Mouse (Mus musculus) layer of hippocampus, postnatal 10 days (tissue): ENCODE results near the gene Ddx5. TPM values are rescaled to one million over a fixed set of nuclear protein-coding genes. Genes with fewer than 3 reads are reported as not detected.
"Not testable (repeated sequence)": the region's sequence is repeated elsewhere in the genome, so short reads cannot be mapped to it uniquely, and the experiment has no call there.

Experiments used
- DNase-seq, 2 experiments: peaks; one replicate each; pipeline ENCODE4 v3.0.0; 2021; ENCODE audit warnings: low spot score in 2 of 2
- total RNA-seq, 2 experiments: library from RNA; stranded (reverse); gene quantifications; 2 replicates each; pipeline ENCODE4 v1.2.3; 2021

The Ddx5 gene
- total RNA-seq, 2 experiments from 2014 or later: 692 to 786 TPM

DNA sequence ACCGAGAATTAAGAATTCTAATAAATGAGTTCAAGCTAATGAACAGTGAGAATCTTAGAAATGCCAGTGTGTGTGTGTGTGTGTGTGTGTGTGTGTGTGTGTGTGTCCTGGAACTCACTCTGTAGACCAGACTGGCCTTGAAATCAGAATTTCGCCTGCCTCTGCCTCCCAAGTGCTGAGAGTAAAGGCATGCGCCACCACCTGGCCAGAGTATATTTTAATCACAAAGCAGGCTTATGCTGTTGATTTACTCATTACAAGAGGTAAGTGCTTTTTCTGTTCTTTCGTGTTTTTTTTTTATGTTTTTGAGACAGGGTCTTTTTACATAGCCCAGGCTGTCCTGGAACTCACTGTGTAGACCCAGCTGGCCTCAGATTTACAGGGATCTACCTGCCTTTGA lies 4.9 kb upstream of the Ddx5 start:
- DNase-seq: no peak

DNA sequence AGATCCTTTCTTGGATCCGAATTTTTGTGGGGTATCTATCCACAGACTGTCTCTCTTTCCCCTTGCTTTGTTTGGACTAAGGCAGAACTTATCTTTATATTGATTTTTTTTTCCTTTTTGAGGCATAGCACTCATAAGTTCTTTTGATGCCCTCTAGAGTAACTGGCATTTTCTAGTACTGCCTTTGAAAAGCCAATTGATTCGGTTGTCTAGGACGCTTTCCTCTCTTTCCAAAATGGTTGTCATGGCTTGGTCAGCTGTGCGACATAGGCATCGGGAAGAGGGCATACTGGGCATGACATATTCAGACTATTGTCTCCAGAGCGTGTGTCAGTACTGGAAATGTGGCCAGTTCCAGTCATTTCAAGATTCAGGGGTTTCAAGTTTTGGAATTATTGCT lies 664 bp upstream of the Ddx5 start:
- no peak for DNase-seq

DNA sequence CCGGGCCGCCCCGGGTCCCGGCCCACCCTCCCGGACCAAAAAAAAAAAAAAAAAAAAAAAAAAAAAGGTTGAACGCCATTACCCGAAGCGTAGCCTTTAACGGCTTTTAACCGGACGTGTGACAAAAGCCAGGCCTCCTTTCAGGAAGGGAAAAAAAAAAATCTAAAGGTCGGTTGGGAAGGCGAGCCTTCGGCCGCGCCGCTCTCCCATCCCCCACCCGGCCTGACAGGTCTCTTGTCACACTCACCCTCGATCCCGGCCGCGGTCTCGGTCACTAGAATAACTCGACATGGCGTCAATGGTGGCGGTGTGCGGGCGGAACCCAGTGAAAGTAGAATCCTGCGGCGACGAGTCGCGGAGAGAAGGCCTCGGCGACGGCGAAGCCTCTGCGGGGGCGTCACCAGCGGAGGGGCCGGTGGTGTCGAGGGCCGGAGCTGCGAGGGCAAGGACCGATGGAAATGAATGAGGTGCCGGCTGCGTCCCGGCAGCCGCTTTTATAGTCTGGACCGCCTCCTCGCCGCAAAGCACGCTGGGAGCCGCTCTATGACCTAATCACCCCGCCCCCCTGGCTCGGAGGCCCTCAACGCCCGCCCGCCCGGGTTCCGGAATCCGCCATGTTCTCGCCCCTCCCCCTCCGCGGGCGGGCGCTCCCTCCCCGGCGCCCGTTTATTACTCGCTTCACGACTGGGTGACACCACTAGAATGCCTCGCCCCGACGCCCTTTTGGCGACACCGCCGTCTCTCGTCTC lies 785 bp downstream of the Ddx5 start:
- peak; percentile 99 to 100 for DNase-seq

DNA sequence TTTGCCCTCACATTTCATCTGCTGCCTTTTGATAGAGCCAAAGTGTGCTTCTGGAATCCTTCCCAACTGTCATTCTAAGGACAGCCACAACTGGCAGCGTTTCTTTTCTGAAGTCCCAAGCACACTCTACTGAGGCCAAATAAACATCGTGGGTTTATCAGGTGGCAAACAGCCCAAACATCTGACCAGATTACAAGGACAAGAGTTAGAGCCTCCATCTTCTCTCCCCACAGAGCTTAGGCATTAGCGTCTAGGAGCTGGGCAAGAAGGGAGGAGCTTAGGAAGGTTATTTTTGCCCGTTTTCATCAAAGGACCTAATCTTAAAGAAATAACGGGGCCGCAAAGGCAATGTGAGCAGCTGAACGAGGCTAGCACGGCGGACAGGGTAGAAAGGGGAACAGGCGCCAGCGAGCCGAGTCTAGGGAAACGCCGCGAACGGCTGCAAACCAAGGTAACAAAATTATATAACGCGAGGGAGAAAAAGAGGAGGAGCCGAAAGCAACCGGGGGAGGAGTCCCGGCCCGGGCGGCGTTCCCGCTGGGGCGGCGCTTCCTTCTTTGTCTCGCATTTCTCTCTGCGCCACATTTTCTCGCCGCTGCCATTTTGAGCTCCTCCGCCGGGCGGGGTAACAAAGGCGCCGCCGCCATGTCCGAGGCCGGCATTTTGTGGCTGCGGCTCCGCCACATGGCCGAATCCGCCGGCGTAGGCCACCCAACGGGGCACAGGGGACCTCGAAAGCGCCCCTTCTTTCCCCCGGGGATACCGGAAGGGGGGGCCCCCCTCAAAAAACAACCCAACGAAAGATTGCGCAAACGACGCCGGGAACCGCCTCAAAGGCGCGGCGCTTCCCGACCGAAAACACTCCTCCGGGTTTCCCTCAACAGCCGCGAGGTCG lies 1.6 kb downstream of the Ddx5 start:
- peak; percentile 87 to 93 for DNase-seq

DNA sequence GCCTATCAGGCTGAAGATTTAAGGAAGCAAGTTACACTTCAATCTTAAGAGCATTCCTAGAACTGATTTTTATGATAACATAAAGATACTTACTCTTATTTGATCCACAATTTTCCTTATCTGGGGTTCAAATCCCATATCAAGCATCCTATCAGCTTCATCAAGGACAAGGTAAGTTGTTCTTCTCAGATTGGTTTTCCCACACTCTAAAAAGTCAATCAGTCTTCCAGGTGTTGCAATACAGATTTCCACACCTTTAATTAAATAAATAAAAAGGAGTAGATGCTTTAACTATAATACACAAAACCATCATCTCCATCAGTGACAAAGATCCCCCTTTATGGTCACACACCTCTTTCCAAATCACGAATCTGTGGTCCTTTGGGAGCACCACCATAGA lies 3.9 kb downstream of the Ddx5 start:
- DNase-seq: no peak

DNA sequence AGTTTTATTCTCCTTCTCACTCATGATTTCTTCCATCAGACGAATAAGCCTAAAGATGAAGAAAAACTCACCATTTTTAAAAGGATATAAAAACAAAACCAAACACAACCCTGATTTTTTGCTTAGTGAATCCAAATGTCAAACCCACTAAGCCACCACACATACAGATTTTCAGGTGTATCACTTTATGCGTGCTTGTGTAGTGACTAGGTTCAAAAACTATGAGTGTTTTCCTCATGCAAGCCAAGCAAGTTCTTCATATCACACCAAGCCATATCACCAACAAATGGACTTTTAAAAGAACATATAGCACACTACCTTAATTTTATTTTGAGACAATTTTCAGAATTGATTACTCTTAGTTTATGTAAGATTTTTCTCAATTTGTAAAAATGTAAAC lies 4.5 kb downstream of the Ddx5 start:
- DNase-seq: no peak

DNA sequence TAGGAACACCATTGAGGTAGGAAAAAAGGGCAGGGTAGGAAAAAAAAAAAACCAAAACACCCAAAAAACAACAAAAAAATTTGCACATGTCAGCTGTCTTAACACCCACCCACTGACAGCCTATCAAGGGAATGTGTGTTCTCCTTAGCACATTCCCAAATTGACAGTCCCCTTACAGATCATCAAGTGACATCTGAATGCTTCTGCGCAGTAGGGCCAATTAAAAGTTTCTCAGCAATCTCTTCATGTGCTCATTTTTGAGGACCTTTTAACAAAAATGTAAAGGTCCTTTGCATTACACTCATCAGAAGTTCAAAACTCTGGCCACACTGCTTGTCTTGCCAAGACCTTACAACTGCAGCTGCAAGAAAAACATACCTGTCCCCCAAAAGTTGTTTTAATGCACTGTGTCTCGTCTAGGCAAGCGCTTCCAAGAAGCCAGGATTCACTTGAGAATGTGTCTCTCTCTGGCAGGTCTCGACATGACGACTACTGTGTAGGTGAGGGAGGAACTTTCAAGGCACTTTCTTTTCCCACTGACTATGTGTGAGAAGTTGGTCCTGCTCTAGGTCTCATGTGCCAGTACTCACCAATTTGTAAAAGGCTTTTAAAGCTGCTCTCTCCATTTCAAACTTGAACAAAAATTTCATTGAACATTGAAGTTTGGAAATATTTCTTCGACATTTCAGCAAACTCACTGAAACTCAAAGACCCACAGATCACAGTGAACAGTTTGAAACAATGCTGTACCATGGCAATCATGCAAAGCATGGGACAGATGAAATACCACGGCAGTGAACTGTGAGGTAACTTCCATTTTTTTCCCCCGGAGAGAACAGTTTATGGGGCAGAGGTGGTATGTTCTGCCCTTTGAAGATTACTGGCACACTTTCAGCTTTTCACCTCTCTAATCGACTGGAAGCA lies 5.9 kb downstream of the Ddx5 start:
- no peak for DNase-seq

DNA sequence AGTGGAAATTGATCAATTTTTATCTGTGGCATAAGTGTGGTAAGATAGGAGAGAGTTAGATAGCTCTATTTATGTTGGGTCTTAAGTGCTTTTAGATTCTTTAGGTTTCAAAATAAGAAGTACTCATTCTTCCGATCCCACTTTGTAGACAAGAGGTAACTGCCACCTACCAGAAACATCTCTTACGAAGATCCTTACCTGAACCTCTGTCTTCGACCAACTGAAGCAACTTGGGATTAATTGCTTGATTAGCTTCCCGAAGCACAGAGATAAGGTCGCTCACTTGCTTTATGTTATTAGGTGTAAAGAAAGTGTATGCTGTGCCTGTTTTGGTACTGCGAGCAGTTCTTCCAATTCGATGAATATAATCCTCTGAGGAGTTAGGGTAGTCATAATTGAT lies 6.7 kb downstream of the Ddx5 start:
- DNase-seq: not testable (repeated sequence)

DNA sequence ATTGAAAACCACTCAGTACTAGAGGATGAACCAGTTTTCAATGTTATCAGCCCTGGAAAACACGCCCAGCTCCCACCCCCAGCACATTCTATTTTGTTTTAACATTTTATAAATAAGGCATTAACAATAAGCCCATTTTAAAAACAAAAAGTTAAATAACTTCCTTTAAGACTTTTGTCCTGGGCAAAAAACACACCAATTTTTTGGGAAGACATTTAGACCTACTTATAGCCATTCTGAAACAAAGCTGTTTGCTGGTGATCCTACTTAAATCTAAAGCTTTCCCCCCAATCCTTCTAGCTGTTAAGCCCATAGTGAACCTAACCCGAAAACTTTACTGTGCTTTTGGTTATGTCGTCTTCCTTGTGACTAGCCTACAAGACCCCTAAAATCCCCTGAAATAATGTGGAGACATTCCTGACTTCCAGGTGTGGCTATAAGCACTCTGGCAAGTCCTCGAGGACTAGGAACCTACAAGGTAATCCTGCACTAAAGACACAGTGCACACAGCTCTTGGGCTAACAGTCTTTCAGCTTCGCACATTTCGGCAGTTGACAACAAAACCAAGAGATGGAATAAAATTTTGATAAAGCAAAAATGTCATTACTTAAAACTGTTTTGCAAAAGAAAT lies 8.3 kb downstream of the Ddx5 start:
- DNase-seq: no peak

DNA sequence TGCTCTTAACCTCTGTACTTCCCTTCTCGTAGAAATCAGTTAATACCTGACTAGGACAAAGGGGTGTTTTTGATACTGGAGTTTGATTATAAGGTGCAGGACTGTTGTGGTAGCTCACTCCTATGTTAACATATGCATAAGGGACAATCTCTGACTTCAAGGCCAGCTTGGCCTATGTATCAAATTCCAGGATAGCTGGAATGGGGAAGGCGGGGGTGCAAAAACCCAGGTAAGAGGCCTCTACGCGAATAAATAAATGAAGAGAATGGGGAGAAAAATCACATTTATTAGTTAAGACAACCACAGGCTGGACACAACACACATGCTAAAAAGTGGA lies 8.9 kb downstream of the Ddx5 start:
- no peak for DNase-seq

DNA sequence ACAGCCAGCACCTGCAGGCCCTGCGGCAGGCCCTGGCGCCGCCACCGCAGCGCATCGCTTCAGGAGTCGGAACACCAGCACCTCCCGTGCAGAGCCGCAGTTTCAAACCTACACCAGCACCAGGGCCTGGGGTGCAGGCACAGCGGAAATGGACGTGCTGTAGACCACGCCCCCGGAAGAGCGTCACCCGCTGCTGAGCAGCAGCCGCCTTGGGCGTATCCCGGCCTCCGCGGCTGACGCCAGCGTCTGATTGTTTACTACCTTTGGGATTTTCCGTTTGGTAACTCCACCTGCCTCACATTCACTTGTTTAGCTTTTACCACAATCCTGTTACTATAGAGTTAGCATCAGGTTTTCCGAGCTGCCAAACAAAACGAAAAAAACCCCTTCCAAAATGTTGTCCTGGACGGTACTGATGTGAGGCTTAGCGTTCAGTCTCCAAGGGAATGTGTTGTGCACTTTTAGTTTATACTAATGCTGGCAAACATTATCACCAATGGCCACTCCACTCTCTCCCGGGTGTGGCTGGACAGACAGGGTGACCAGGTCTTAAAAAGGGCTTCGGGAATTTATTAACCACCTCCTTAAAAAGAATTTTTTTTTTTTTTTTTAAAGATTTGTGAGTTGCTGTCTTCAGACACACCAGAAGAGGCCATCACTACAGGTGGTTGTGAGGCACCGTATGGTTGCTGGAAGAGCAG lies 9.4 kb downstream of the Ddx5 start, which contains the start of gene Polg2:
Gene Polg2 (minus strand): TSS at position 150 of the 701 bp plus-strand sequence.
- peak; percentile 88 to 91 for DNase-seq

DNA sequence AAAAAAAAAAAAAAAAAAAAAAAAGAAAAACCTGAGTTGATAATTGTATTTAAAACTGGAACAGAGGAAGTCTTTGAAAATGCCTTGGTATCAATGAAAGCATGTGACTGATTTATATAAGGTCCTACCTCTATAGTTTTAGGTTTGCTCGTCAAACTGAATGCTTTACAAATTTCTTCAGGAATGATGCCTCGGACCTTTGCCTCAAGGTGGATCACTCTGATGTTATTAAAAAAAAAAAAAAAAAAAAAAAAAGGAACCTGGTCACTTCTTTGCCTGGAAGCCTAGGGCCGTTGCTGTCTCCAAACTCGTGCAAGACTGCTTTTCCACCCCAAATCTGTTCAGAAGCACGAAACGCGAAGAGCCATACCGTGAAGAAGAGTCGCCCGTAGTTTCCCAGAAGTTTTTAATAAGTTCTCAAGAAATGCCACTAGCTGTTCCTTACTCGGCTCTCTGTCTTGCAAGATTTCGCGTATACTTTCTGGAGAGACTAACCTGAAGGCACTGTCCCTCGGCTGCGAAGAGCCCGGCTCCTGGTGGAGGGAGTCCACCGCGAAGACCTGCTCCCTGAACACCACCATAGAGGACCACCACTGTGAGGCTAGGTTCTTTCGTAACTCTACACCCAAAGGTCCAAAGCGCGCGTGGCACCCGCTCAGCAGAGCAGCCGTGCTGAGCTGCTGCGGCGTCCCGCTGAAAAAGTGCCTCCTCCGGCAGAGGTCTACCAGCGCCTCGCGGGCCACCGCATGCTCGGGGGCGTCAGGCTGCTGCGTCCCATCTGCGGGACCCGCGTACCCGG lies 10.2 kb downstream of the Ddx5 start:
- DNase-seq: no peak

DNA sequence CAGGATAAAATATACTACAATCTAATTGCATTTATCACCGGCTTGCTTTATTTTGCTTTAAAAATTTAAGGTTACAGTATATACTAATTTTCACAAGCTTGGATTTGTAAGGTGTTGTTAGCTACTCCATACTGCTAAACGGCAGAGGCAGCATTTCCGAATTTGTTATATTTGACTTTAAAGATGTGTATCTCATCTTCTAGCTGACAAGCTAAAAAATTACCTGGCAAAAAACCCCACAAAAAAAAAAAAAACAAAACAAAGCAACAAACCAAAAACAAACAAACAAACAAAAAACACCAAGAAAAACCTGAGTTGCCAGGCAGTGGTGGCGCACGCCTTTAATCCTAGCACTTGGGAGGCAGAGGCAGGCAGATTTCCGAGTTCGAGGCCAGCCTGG lies 10.9 kb downstream of the Ddx5 start:
- DNase-seq: no peak

DNA sequence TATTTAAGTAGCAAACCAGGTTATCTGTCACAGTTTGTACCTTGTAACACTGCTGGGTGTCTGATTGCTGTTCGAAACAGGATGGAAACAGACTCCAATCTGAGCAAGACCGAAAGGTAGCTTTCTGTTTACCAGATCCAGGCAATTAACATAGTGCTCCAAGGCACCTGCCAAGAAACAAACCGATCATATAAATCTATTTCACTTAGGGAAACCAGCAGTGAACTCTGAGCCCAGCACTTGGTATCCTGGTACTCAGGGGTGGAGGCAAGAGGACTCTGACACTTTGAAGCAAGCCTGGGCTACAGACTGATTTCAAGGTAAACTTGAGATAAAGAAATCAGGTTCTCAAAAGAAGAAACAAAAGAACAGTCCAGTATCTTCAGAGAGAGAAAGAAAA lies 11.6 kb downstream of the Ddx5 start:
- DNase-seq: no peak

DNA sequence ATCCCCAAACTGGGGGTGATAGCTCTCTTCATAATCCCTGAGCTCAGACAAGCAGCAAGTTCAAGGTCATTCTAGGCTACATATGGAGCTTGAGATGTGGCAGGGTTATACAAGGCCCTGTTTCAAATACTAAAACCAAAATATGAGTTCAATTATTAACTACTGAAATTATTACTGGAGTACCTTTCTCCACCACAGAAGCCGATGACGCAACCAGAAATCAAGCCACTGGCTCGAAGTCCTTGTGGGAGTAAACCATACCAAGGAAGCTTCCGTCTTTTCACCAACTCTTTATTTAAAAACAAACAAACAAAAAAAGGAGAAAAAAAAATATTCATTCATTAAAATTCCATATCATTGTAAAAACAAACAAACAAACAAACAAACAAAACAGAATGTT lies 12.0 kb downstream of the Ddx5 start:
- no peak for DNase-seq

DNA sequence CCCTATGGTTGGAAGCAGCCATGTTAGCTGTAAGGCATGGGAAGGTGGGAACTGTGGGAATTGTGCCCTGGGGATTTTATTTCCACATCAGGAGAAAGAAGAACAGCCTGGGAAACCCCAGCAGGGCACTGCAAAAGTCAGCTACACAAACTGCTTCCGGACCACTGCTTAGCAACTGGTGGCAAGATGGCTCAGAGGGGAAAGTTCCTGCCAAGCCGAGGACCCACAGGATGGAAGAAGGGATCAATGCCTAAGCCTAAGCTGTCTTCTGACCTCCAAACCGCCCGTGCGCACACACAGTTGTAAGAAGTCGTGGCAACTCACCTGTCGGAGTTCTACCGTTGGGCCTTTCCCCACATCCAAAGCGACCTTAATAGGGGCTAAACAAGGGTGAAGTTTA lies 15.9 kb downstream of the Ddx5 start:
- no peak for DNase-seq

DNA sequence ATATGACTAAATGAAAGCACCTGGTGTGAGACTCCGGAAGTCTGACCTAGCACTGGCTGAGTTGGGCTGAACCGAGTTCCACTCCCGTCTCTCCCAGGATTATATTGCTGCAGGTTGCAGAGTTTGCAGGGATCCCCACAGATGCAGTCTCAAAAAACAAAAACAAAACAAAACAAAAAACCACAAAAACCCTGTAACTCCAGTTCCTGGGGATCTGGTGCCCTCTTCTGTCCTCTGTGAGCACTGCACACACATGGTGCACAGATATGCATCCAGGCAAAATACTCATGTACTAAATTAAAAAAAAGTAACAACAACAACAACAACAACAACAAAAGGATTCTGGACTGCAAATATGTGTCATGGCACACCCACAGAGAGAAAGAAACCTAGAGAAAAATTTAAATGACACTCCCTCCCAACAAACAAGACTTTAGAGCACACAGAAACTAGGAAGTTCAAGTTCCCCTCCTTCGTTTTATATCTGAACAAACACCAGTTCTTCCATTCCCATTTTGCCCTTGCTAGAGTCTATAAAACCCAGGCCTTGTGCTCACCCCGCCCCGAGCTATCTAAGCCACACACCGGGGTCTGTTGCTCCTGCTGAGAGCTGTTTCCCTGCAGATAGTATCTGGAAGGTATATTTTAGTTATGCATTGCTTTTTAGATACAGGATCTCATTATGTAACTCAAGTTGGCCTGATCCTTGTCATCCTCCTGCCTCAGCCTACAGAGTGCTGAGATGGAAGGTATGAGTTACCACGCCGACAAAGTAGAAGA lies 18.6 kb downstream of the Ddx5 start:
- peak in 1 of 2 experiments; percentile 34 for DNase-seq

DNA sequence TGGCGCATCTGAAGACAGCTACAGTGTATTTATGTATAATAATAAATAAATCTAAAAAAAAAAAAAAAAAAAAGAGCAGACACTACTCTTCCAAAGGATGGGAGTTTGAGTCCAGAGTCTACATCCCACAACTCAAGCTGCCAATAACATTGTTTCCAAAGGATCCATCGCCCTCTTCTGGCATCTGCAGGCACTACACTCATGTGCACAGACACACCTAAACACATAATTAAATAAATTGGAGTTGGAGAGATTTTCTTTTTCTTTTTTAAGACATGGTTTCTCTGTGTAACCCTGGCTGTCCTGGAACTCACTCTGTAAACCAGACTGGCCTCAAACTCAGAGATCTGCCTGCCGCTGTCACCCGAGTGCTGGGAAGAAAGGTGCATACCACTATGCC lies 21.5 kb downstream of the Ddx5 start:
- DNase-seq: no peak
